Comparison of ENCODE assay signal across 8 mouse cellular contexts in genomic region chr4:133196852-133197251, GRCm38 (mm10). TPM values are rescaled to one million over a fixed set of nuclear protein-coding genes. Genes with fewer than 3 reads are reported as not detected.
A peak's percentile ranks its signal among the peaks of the same experiment; 100 is the strongest.
DNase-seq lines count a peak whose midpoint lies in the region; ATAC-seq and TF ChIP-seq lines count a peak whose summit lies in the region.

No protein-coding gene starts in this region.

- H3K36me3 ChIP-seq in intestine, embryonic 15.5 days, result peaks cover 16% of the 10 kb centered on the region; the same call in 1 of the 2 replicates
- H3K36me3 ChIP-seq in neural tube, embryonic 12.5 days, result peaks cover 35% of the 10 kb centered on the region

- no peak for TF ChIP-seq CTCF in brain, embryonic 14.5 days (IDR thresholded peaks at IDR 0.05; ENCODE audit: borderline replicate concordance, extremely low read depth, insufficient read depth, insufficient read length)

- peak overlapping the region; percentile 81 for H3K27ac ChIP-seq in intestine, embryonic 15.5 days
- peak overlapping the region; percentile 42; the same call in 1 of the 2 replicates for H3K27ac ChIP-seq in neural tube, embryonic 12.5 days

- ATAC-seq in intestine, embryonic 15.5 days, result no peak
- ATAC-seq in neural tube, embryonic 12.5 days (ENCODE audit: low FRiP score, low read depth), result no peak

- no peaks in the 10 kb centered on the region for H3K27me3 ChIP-seq in intestine, embryonic 15.5 days (replicated peaks)
- H3K27me3 ChIP-seq in neural tube, embryonic 12.5 days (replicated peaks), result no peaks in the 10 kb centered on the region

- H3K4me1 ChIP-seq in intestine, embryonic 15.5 days (replicated peaks), result peaks cover 54% of the 10 kb centered on the region
- H3K4me1 ChIP-seq in neural tube, embryonic 12.5 days, result peaks cover 53% of the 10 kb centered on the region

- H3K4me2 ChIP-seq in intestine, embryonic 15.5 days (replicated peaks), result no peak overlapping the region
- H3K4me2 ChIP-seq in neural tube, embryonic 12.5 days (replicated peaks), result no peak overlapping the region; the same call in 1 of the 2 replicates

- peak; percentile 45 to 53 for DNase-seq in cerebellum, postnatal 10 days
- no peak for DNase-seq in cerebellum, adult 8-10 months
- DNase-seq in brain, embryonic 14.5 days (ENCODE audit: low read depth), result peak; percentile 81
- DNase-seq in right cerebral cortex, adult 2 months (ENCODE audit: low spot score in 2 of 2), result no peak
- no peak for DNase-seq in ovary, postnatal 14 days (ENCODE audit: low spot score)
- no peak for DNase-seq in testis, postnatal 14 days (ENCODE audit: low spot score)

- no peak for TF ChIP-seq POLR2A in brain, embryonic 14.5 days (IDR thresholded peaks at IDR 0.05; ENCODE audit: borderline replicate concordance, extremely low read depth, insufficient read depth, insufficient read length, poor library complexity, severe bottlenecking)

- 42% methylated on average over 7 of the region's 7 CpGs for WGBS in intestine, embryonic 15.5 days
- 9% methylated on average over 7 of the region's 7 CpGs for WGBS in neural tube, embryonic 12.5 days

- H3K9ac ChIP-seq in intestine, embryonic 15.5 days, result 0 out of 2 replicates have a peak overlapping the region, but pooled peaks have one; percentile 15
- no peak overlapping the region for H3K9ac ChIP-seq in neural tube, embryonic 12.5 days

- H3K9me3 ChIP-seq in intestine, embryonic 15.5 days, result no peaks in the 10 kb centered on the region
- no peaks in the 10 kb centered on the region for H3K9me3 ChIP-seq in neural tube, embryonic 12.5 days

- no peak overlapping the region for H3K4me3 ChIP-seq in intestine, embryonic 15.5 days (replicated peaks)
- no peak overlapping the region for H3K4me3 ChIP-seq in neural tube, embryonic 12.5 days

RNA-seq across cellular contexts. Expression of gene Cd164l2, which starts 15.1 kb away (rescaled TPM):
- polyA plus RNA-seq in brain, embryonic 14.5 days (2012; rRNA removed), result 0.74 and 0.85 TPM in 2 replicates
- polyA plus RNA-seq in intestine, embryonic 15.5 days (2015; fragmentation: Nextera tagmentation; extraction: Ambion mirVana), result 2.7 and 2.8 TPM in 2 replicates
- polyA plus RNA-seq in neural tube, embryonic 12.5 days (2016; fragmentation: Nextera tagmentation; extraction: Ambion mirVana), result 0.42 and 0.79 TPM in 2 replicates

RNA-seq across cellular contexts. Expression of gene Gpr3, which starts 15.5 kb away (rescaled TPM):
- polyA plus RNA-seq in brain, embryonic 14.5 days (2012; rRNA removed), result 2.7 and 3.1 TPM in 2 replicates
- 0.06 and 0.14 TPM in 2 replicates for polyA plus RNA-seq in intestine, embryonic 15.5 days (2015; fragmentation: Nextera tagmentation; extraction: Ambion mirVana)
- 0.38 and 0.74 TPM in 2 replicates for polyA plus RNA-seq in neural tube, embryonic 12.5 days (2016; fragmentation: Nextera tagmentation; extraction: Ambion mirVana)

RNA-seq across cellular contexts. Expression of gene Map3k6, which starts 43.8 kb away (rescaled TPM):
- polyA plus RNA-seq in brain, embryonic 14.5 days (2012; rRNA removed), result 2.1 and 2.4 TPM in 2 replicates
- 3.0 and 3.2 TPM in 2 replicates for polyA plus RNA-seq in intestine, embryonic 15.5 days (2015; fragmentation: Nextera tagmentation; extraction: Ambion mirVana)
- 2.1 and 3.2 TPM in 2 replicates for polyA plus RNA-seq in neural tube, embryonic 12.5 days (2016; fragmentation: Nextera tagmentation; extraction: Ambion mirVana)

Comparison
In these comparisons a context has a peak if more than half of its experiments do, and no peak if none do; other contexts are left out.
1. DNase-seq: peak in cerebellum, postnatal 10 days (2 of 2) and brain, embryonic 14.5 days (single experiment); none in cerebellum, adult 8-10 months (single experiment), right cerebral cortex, adult 2 months (0 of 2), ovary, postnatal 14 days (single experiment) and testis, postnatal 14 days (single experiment).